Mouse (Mus musculus): ENCODE data around the gene Sox5.

The Sox5 gene

GRCm38 (mm10) chr6:144772175-144772918 is 9.4 kb downstream of the Sox5 start:
- no peak for DNase-seq (ENCODE audit: low read depth, low spot score)

- no peak for DNase-seq (ENCODE audit: low read depth, low spot score)
Measured at GRCm38 (mm10) chr6:144769060-144769459, 12.7 kb downstream of the Sox5 start.

GRCm38 (mm10) chr6:144761902-144762301 is 19.9 kb downstream of the Sox5 start:
- DNase-seq (ENCODE audit: low read depth, low spot score): no peak

GRCm38 (mm10) chr6:144759193-144759592 is 22.6 kb downstream of the Sox5 start:
- no peak for DNase-seq (ENCODE audit: low read depth, low spot score)

- DNase-seq (ENCODE audit: low read depth, low spot score): no peak
Measured at GRCm38 (mm10) chr6:144757414-144757813, 24.4 kb downstream of the Sox5 start.

GRCm38 (mm10) chr6:144756444-144756843 is 25.3 kb downstream of the Sox5 start:
- DNase-seq (ENCODE audit: low read depth, low spot score): no peak

- no peak for DNase-seq (ENCODE audit: low read depth, low spot score)
Measured at GRCm38 (mm10) chr6:144755304-144755703, 26.5 kb downstream of the Sox5 start.

- DNase-seq (ENCODE audit: low read depth, low spot score): no peak
Measured at GRCm38 (mm10) chr6:144754366-144754765, 27.4 kb downstream of the Sox5 start.

GRCm38 (mm10) chr6:144753963-144754296 is 27.8 kb downstream of the Sox5 start:
- no peak for DNase-seq (ENCODE audit: low read depth, low spot score)

GRCm38 (mm10) chr6:144753225-144753962 is 28.4 kb downstream of the Sox5 start:
- no peak for DNase-seq (ENCODE audit: low read depth, low spot score)

- DNase-seq (ENCODE audit: low read depth, low spot score): no peak
Measured at GRCm38 (mm10) chr6:144751581-144751980, 30.2 kb downstream of the Sox5 start.

GRCm38 (mm10) chr6:144750197-144750596 is 31.6 kb downstream of the Sox5 start:
- DNase-seq (ENCODE audit: low read depth, low spot score): no peak

GRCm38 (mm10) chr6:144746436-144746835 is 35.3 kb downstream of the Sox5 start:
- no peak for DNase-seq (ENCODE audit: low read depth, low spot score)

- no peak for DNase-seq (ENCODE audit: low read depth, low spot score)
Measured at GRCm38 (mm10) chr6:144742559-144742958, 39.2 kb downstream of the Sox5 start.

- no peak for DNase-seq (ENCODE audit: low read depth, low spot score)
Measured at GRCm38 (mm10) chr6:144741080-144741655, 40.6 kb downstream of the Sox5 start.

- DNase-seq (ENCODE audit: low read depth, low spot score): no peak
Measured at GRCm38 (mm10) chr6:144740343-144740742, 41.4 kb downstream of the Sox5 start.

- no peak for DNase-seq (ENCODE audit: low read depth, low spot score)
Measured at GRCm38 (mm10) chr6:144739753-144740152, 42.0 kb downstream of the Sox5 start.

- DNase-seq (ENCODE audit: low read depth, low spot score): no peak
Measured at GRCm38 (mm10) chr6:144737786-144738185, 44.0 kb downstream of the Sox5 start.

GRCm38 (mm10) chr6:144731251-144731970 is 50.4 kb downstream of the Sox5 start:
- no peak for DNase-seq (ENCODE audit: low read depth, low spot score)

GRCm38 (mm10) chr6:144723530-144724144 is 58.1 kb downstream of the Sox5 start:
- no peak for DNase-seq (ENCODE audit: low read depth, low spot score)

- no peak for DNase-seq (ENCODE audit: low read depth, low spot score)
Measured at GRCm38 (mm10) chr6:144723024-144723423, 58.8 kb downstream of the Sox5 start.

- DNase-seq (ENCODE audit: low read depth, low spot score): no peak
Measured at GRCm38 (mm10) chr6:144720846-144721245, 60.9 kb downstream of the Sox5 start.
